Mouse (Mus musculus) erythroblast, embryonic 14.5 days (primary cell): ENCODE data around the gene Junb. TPM values are rescaled to one million over a fixed set of nuclear protein-coding genes. Genes with fewer than 3 reads are reported as not detected.
A peak's percentile ranks its signal among the peaks of the same experiment; 100 is the strongest.

Experiments
- H3K27me3 ChIP-seq: 2 replicates; pipeline ENCODE4 v1.6.1; 2012; ENCODE audit warnings: inconsistent platforms; ENCODE audit not compliant: control insufficient read depth
- H3K36me3 ChIP-seq: 2 replicates; pipeline ENCODE4 v1.6.1; 2012; ENCODE audit warnings: mild to moderate bottlenecking, inconsistent platforms; ENCODE audit not compliant: control insufficient read depth
- H3K4me1 ChIP-seq: 2 replicates; pipeline ENCODE4 v1.6.1; 2012; ENCODE audit warnings: inconsistent platforms; ENCODE audit not compliant: control insufficient read depth
- H3K4me3 ChIP-seq: replicated peaks from 2 replicates; pipeline ENCODE3; 2012; ENCODE audit warnings: moderate library complexity, mild to moderate bottlenecking, inconsistent platforms
- H3K9me3 ChIP-seq: 2 replicates; pipeline ENCODE4 v1.6.1; 2012; ENCODE audit warnings: low read length, inconsistent platforms, mixed read lengths; ENCODE audit not compliant: control insufficient read depth
- GATA1 ChIP-seq: IDR thresholded peaks from 2 replicates; pipeline ENCODE4 v1.6.1; 2012; ENCODE audit warnings: low read length, inconsistent platforms, mixed read lengths
- TAL1 ChIP-seq: IDR thresholded peaks from 3 replicates; pipeline ENCODE4 v1.6.1; 2012; ENCODE audit warnings: low read length, inconsistent platforms, mixed read lengths
- polyA plus RNA-seq: library from polyadenylated mRNA; stranded (reverse); fragments of >175 nt; gene quantifications from 2 replicates; pipeline ENCODE4 v1.2.3, GENCODE M21; 2012

The Junb gene
- polyA plus RNA-seq, 1 experiment = 9.6 TPM

- Histone ChIP-seq H3K4me3 (peak overlapping the region; percentile 71), H3K9me3 (no peaks in the 10 kb centered on the region), H3K36me3 (peaks cover 43% of the 10 kb centered on the region), H3K27me3 (peaks cover 16% of the 10 kb centered on the region), H3K4me1 (peaks cover 100% of the 10 kb centered on the region)
- TF ChIP-seq TAL1 (no peak), GATA1 (no peak)
Measured at GRCm38 (mm10) chr8:84976031-84976762, 2.3 kb downstream of the Junb start.

GRCm38 (mm10) chr8:84975434-84975833 is 3.1 kb downstream of the Junb start:
- H3K4me3 ChIP-seq = peak overlapping the region; percentile 71
- H3K9me3 ChIP-seq = no peaks in the 10 kb centered on the region
- TF ChIP-seq GATA1 = no peak
- no peak for TF ChIP-seq TAL1
- H3K4me1 ChIP-seq = peaks cover 96% of the 10 kb centered on the region
- peaks cover 50% of the 10 kb centered on the region for H3K36me3 ChIP-seq
- peaks cover 16% of the 10 kb centered on the region for H3K27me3 ChIP-seq

GRCm38 (mm10) chr8:84974543-84975142 is 3.9 kb downstream of the Junb start:
- H3K36me3 ChIP-seq = peaks cover 58% of the 10 kb centered on the region
- no peaks in the 10 kb centered on the region for H3K9me3 ChIP-seq
- peaks cover 88% of the 10 kb centered on the region for H3K4me1 ChIP-seq
- TF ChIP-seq GATA1 (no peak), TAL1 (no peak)
- peak overlapping the region; percentile 71 for H3K4me3 ChIP-seq
- H3K27me3 ChIP-seq = peaks cover 16% of the 10 kb centered on the region

GRCm38 (mm10) chr8:84973803-84974542 is 4.5 kb downstream of the Junb start:
- H3K4me3 ChIP-seq = peak overlapping the region; percentile 79
- TF ChIP-seq TAL1 (no peak), GATA1 (no peak)
- peaks cover 85% of the 10 kb centered on the region for H3K4me1 ChIP-seq
- H3K9me3 ChIP-seq = no peaks in the 10 kb centered on the region
- peaks cover 16% of the 10 kb centered on the region for H3K27me3 ChIP-seq
- H3K36me3 ChIP-seq = peaks cover 60% of the 10 kb centered on the region

GRCm38 (mm10) chr8:84973079-84973478 is 5.4 kb downstream of the Junb start:
- H3K9me3 ChIP-seq = no peaks in the 10 kb centered on the region
- no peak for TF ChIP-seq TAL1
- no peak for TF ChIP-seq GATA1
- H3K27me3 ChIP-seq = peaks cover 7% of the 10 kb centered on the region
- H3K4me3 ChIP-seq = peak overlapping the region; percentile 79
- peaks cover 85% of the 10 kb centered on the region for H3K4me1 ChIP-seq
- peaks cover 60% of the 10 kb centered on the region for H3K36me3 ChIP-seq

- Histone ChIP-seq H3K4me3 (peak overlapping the region; percentile 79), H3K36me3 (peaks cover 71% of the 10 kb centered on the region), H3K27me3 (no peaks in the 10 kb centered on the region), H3K4me1 (peaks cover 84% of the 10 kb centered on the region), H3K9me3 (peaks cover 2% of the 10 kb centered on the region; the same call in 1 of the 2 replicates)
- TF ChIP-seq TAL1 (peak; percentile 88), GATA1 (peak; percentile 97)
Measured at GRCm38 (mm10) chr8:84970913-84971312, 7.6 kb downstream of the Junb start.

- no peak for TF ChIP-seq TAL1
- H3K4me3 ChIP-seq = peak overlapping the region; percentile 79
- peaks cover 2% of the 10 kb centered on the region; the same call in 1 of the 2 replicates for H3K9me3 ChIP-seq
- H3K4me1 ChIP-seq = peaks cover 82% of the 10 kb centered on the region
- peaks cover 69% of the 10 kb centered on the region for H3K36me3 ChIP-seq
- no peaks in the 10 kb centered on the region for H3K27me3 ChIP-seq
Measured at GRCm38 (mm10) chr8:84970135-84970790, 8.3 kb downstream of the Junb start.

- peaks cover 67% of the 10 kb centered on the region for H3K36me3 ChIP-seq
- no peaks in the 10 kb centered on the region for H3K27me3 ChIP-seq
- H3K4me3 ChIP-seq = peak within 1 kb of the TSS; percentile 79
- peaks cover 80% of the 10 kb centered on the region for H3K4me1 ChIP-seq
- peaks cover 2% of the 10 kb centered on the region; the same call in 1 of the 2 replicates for H3K9me3 ChIP-seq
- TF ChIP-seq TAL1 (no peak), GATA1 (no peak)
Measured at GRCm38 (mm10) chr8:84969241-84970134, 9.0 kb downstream of the Junb start, which contains the start of the genes Gm49661, Prdx2 and Rnaseh2a. Gene Gm49661 (minus strand): TSS chr8:84969433. Gene Prdx2 (plus strand): TSS chr8:84969587. Gene Rnaseh2a (minus strand): TSS chr8:84969767.
